Mouse (Mus musculus): ENCODE results near the gene Ap1b1.
"Not testable (repeated sequence)": the region's sequence is repeated elsewhere in the genome, so short reads cannot be mapped to it uniquely, and the experiment has no call there.

The Ap1b1 gene

GRCm38 (mm10) chr11:5062326-5062725 is 75.7 kb downstream of the Ap1b1 start:
- no peak for DNase-seq (ENCODE audit: low read depth, low spot score)

- no peak for DNase-seq (ENCODE audit: low read depth, low spot score)
These were observed 76.4 kb downstream of the Ap1b1 start for GRCm38 (mm10) chr11:5062860-5063505.

GRCm38 (mm10) chr11:5063561-5064281 is 77.1 kb downstream of the Ap1b1 start:
- no peak for DNase-seq (ENCODE audit: low read depth, low spot score)

GRCm38 (mm10) chr11:5064282-5065055 is 77.8 kb downstream of the Ap1b1 start:
- DNase-seq (ENCODE audit: low read depth, low spot score): no peak

- peak; percentile 79 for DNase-seq (ENCODE audit: low read depth, low spot score)
These were observed 78.6 kb downstream of the Ap1b1 start, which contains the start of gene Gas2l1 for GRCm38 (mm10) chr11:5065056-5065821. Gene Gas2l1, minus strand, starts transcription at chr11:5065327.

GRCm38 (mm10) chr11:5067063-5067462 is 80.4 kb downstream of the Ap1b1 start:
- no peak for DNase-seq (ENCODE audit: low read depth, low spot score)

- DNase-seq (ENCODE audit: low read depth, low spot score): no peak
These were observed 81.7 kb downstream of the Ap1b1 start for GRCm38 (mm10) chr11:5068126-5068971.

GRCm38 (mm10) chr11:5074882-5075281 is 88.3 kb downstream of the Ap1b1 start:
- no peak for DNase-seq (ENCODE audit: low read depth, low spot score)

- DNase-seq (ENCODE audit: low read depth, low spot score): no peak
These were observed 89.1 kb downstream of the Ap1b1 start for GRCm38 (mm10) chr11:5075760-5076159.

GRCm38 (mm10) chr11:5076843-5077242 is 90.2 kb downstream of the Ap1b1 start:
- not testable (repeated sequence) for DNase-seq (ENCODE audit: low read depth, low spot score)

GRCm38 (mm10) chr11:5089147-5089546 is 102.5 kb downstream of the Ap1b1 start:
- DNase-seq (ENCODE audit: low read depth, low spot score): no peak

GRCm38 (mm10) chr11:5091706-5092105 is 105.1 kb downstream of the Ap1b1 start:
- DNase-seq (ENCODE audit: low read depth, low spot score): no peak

Data from c-Kit-negative CD71-positive TER-119-positive erythroid progenitor cells, embryonic 14.5 days (primary cell).